Mouse (Mus musculus) liver, embryonic 15.5 days (tissue): ENCODE measurements around the gene Ampd2. TPM values are rescaled to one million over a fixed set of nuclear protein-coding genes. Genes with fewer than 3 reads are reported as not detected.

Source experiments
- ATAC-seq: fragments of 200-750 bp; cut with Nextera tagmentation; 2 replicates; pipeline ENCODE4 v1.8.0; 2017; ENCODE audit warnings: moderate number of reproducible peaks, mild to moderate bottlenecking, moderate library complexity; ENCODE audit not compliant: insufficient read depth
- H3K27ac ChIP-seq: fragments of 300-500 bp; sonication (generic); replicated peaks from 2 replicates; pipeline ENCODE4 v1.5.1; 2015; ENCODE audit warnings: mild to moderate bottlenecking, inconsistent platforms
- H3K27me3 ChIP-seq: fragments of 300-500 bp; sonication (generic); 2 replicates; pipeline ENCODE4 v1.6.1; 2015; ENCODE audit warnings: mild to moderate bottlenecking, inconsistent platforms
- H3K36me3 ChIP-seq: fragments of 300-500 bp; sonication (generic); replicated peaks from 2 replicates; pipeline ENCODE4 v1.6.1; 2015; ENCODE audit warnings: moderate library complexity, mild to moderate bottlenecking, inconsistent platforms
- H3K4me1 ChIP-seq: fragments of 300-500 bp; sonication (generic); replicated peaks from 2 replicates; pipeline ENCODE4 v1.6.1; 2015; ENCODE audit warnings: inconsistent platforms
- H3K4me2 ChIP-seq: fragments of 300-500 bp; sonication (generic); 2 replicates; pipeline ENCODE4 v1.6.1; 2015; ENCODE audit warnings: moderate library complexity, mild to moderate bottlenecking, inconsistent platforms
- H3K4me3 ChIP-seq: fragments of 300-500 bp; sonication (generic); replicated peaks from 2 replicates; pipeline ENCODE4 v1.5.1; 2015; ENCODE audit warnings: mild to moderate bottlenecking, inconsistent platforms
- H3K9ac ChIP-seq: fragments of 300-500 bp; sonication (generic); 2 replicates; pipeline ENCODE4 v1.6.1; 2015; ENCODE audit warnings: moderate library complexity, mild to moderate bottlenecking, inconsistent platforms
- H3K9me3 ChIP-seq: fragments of 300-500 bp; sonication (generic); replicated peaks from 2 replicates; pipeline ENCODE4 v1.6.1; 2016; ENCODE audit warnings: inconsistent platforms
- WGBS: fragments of 180-500 bp; shearing (Covaris S2); methylation state at CpG from one replicate; pipeline ENCODE4 v1.1.7; 2015; ENCODE audit warnings: mixed read lengths; ENCODE audit not compliant: insufficient replicate concordance; 5-methylcytosine and 5-hydroxymethylcytosine counted together
- polyA plus RNA-seq: library from polyadenylated mRNA; unstranded; fragments of >200 nt; fragmentation: Nextera tagmentation; extraction: Ambion mirVana; gene quantifications from 2 replicates; pipeline ENCODE4 v1.2.1, GENCODE M21; 2015

The Ampd2 gene
- polyA plus RNA-seq, 1 experiment from 2014 or later, result 63.7 TPM

GRCm38 (mm10) chr3:108117465-108117864 lies 31.0 kb upstream of the Ampd2 start:
- H3K27ac ChIP-seq, result no peak overlapping the region
- WGBS, result 82% methylated on average over 6 of the region's 6 CpGs
- ATAC-seq, result no peak
- peaks cover 93% of the 10 kb centered on the region for H3K36me3 ChIP-seq
- no peak overlapping the region for H3K4me2 ChIP-seq
- H3K9ac ChIP-seq, result no peak overlapping the region
- H3K27me3 ChIP-seq, result no peaks in the 10 kb centered on the region
- no peaks in the 10 kb centered on the region for H3K9me3 ChIP-seq
- 0 out of 2 replicates have a peak, but pooled peaks cover 11% of the 10 kb centered on the region for H3K4me1 ChIP-seq
- H3K4me3 ChIP-seq, result no peak overlapping the region

DNA sequence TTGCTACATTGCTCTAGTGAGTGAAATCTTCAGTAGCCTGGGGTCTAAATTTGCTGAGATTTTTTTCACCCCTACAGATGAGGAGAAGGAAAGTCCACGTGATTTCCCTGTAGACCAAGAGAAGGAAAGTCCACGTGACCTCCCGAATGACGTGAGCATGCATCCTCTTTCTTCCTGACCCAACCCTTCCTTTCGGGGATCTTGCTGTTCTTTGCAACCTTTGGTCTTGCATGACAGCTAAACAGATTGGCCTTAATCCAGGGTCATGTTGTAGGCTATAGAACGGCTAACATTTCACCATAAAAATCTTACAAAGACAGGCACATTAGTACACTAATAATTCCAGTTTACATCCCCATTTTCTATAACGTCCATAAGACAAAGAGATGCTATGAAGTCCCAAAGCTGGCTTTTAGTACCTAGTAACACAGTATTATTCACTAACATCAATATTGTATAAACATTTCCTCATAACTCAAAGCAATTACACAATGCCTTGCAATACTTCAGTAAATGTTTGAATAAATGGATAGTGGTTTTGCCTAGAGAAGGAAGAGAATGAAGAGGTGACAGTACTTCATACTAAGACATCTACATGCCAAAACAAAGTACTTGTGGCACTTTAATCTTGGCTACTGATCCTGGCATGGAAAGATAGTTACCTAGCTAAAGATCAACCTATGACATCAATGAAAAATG lies 27.3 kb upstream of the Ampd2 start:
- Histone ChIP-seq H3K27me3 (no peaks in the 10 kb centered on the region), H3K36me3 (peaks cover 94% of the 10 kb centered on the region), H3K4me2 (no peak overlapping the region), H3K4me1 (peaks cover 7% of the 10 kb centered on the region; the same call in 1 of the 2 replicates), H3K9ac (no peak overlapping the region), H3K9me3 (no peaks in the 10 kb centered on the region), H3K27ac (no peak overlapping the region), H3K4me3 (no peak overlapping the region)
- 80% methylated on average over 7 of the region's 7 CpGs for WGBS
- ATAC-seq, result no peak

DNA sequence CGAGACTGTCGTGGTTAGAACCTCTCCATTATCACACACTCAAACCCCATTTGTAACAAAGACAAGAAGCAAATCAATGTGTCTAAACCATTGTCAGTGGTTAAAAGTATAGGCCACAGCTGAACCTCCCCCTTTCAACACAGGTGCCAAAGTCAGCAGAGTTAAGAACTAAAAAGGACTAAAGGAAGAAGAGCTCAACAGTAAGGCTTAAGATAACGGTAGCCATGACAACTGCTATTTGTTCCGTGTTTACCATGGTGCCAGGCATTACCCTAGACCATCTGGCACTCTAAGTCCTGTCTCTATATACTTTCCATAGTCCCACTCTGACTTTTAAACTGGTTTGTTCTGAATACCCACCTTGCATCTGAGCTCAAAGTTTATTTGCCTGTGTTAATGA lies 26.2 kb upstream of the Ampd2 start:
- peaks cover 94% of the 10 kb centered on the region for H3K36me3 ChIP-seq
- ATAC-seq, result no peak
- 66% methylated on average over 4 of the region's 4 CpGs for WGBS

GRCm38 (mm10) chr3:108112246-108112645 lies 25.8 kb upstream of the Ampd2 start:
- H3K36me3 ChIP-seq, result peaks cover 92% of the 10 kb centered on the region
- WGBS, result 58% methylated on average over 7 of the region's 7 CpGs
- H3K4me1 ChIP-seq, result peaks cover 7% of the 10 kb centered on the region; the same call in 1 of the 2 replicates
- H3K9ac ChIP-seq, result no peak overlapping the region
- no peak overlapping the region; the same call in 1 of the 2 replicates for H3K27ac ChIP-seq
- H3K4me2 ChIP-seq, result no peak overlapping the region
- H3K9me3 ChIP-seq, result no peaks in the 10 kb centered on the region
- H3K4me3 ChIP-seq, result no peak overlapping the region
- H3K27me3 ChIP-seq, result no peaks in the 10 kb centered on the region
- no peak for ATAC-seq

More for the DNA sequence above, 26.2 kb upstream of the Ampd2 start:
- Histone ChIP-seq H3K4me3 (no peak overlapping the region), H3K4me1 (peaks cover 7% of the 10 kb centered on the region; the same call in 1 of the 2 replicates), H3K9ac (no peak overlapping the region), H3K4me2 (no peak overlapping the region), H3K27ac (no peak overlapping the region), H3K27me3 (no peaks in the 10 kb centered on the region), H3K9me3 (no peaks in the 10 kb centered on the region)

DNA sequence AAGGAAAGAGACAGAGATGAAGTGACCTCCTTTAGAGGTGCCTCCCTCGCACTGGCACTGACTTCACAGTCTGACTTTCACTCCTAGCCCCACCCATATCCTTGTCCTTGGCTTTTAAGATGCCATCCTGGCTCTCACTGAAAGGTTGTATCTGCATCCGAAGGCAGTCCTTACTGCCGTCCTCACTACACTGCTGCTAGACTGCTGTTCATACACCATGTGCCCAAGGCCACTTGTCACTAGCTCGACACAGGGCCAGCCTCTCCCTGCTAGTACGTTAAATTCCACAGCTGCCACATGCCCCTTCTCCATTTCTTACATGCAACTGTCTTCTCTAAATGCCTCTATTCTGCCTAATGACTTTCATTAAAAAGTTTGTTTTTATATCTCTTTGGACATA lies 24.9 kb upstream of the Ampd2 start:
- Histone ChIP-seq H3K4me2 (no peak overlapping the region), H3K4me3 (no peak overlapping the region), H3K36me3 (peaks cover 92% of the 10 kb centered on the region), H3K4me1 (peaks cover 14% of the 10 kb centered on the region; the same call in 1 of the 2 replicates), H3K27ac (no peak overlapping the region), H3K27me3 (no peaks in the 10 kb centered on the region), H3K9ac (no peak overlapping the region), H3K9me3 (no peaks in the 10 kb centered on the region)
- 87% methylated on average over 5 of the region's 5 CpGs for WGBS
- no peak for ATAC-seq

GRCm38 (mm10) chr3:108105281-108105680 lies 18.8 kb upstream of the Ampd2 start:
- 25% methylated on average over 3 of the region's 3 CpGs for WGBS
- H3K27ac ChIP-seq, result peak overlapping the region; percentile 55
- peak; percentile 85 for ATAC-seq
- H3K9me3 ChIP-seq, result no peaks in the 10 kb centered on the region
- no peaks in the 10 kb centered on the region for H3K27me3 ChIP-seq
- H3K36me3 ChIP-seq, result peaks cover 63% of the 10 kb centered on the region
- 0 out of 2 replicates have a peak overlapping the region, but pooled peaks have one; percentile 3 for H3K9ac ChIP-seq
- H3K4me1 ChIP-seq, result peaks cover 47% of the 10 kb centered on the region
- H3K4me3 ChIP-seq, result no peak overlapping the region
- peak overlapping the region; percentile 7; the same call in 1 of the 2 replicates for H3K4me2 ChIP-seq

DNA sequence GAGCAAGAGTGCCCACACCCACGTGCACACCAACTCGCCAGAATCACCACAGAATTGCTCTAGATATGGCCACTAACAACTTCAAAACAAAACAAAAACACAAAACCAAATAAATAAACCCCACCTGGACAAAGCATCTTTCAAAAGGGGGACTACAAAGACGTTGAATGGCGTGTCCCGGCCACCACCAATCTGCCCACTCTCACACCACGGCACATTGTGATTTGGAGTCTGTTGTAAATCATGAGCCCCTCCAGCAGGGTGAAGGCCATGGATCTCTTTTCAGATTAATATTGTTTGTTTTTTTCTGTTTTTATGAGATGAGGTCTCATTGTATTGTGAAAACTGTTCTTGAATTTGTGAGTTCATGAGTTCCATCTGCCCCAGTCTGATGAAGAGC lies 15.6 kb upstream of the Ampd2 start:
- H3K9ac ChIP-seq, result no peak overlapping the region
- no peak overlapping the region for H3K4me3 ChIP-seq
- peaks cover 79% of the 10 kb centered on the region for H3K4me1 ChIP-seq
- no peak overlapping the region for H3K4me2 ChIP-seq
- no peak for ATAC-seq
- no peaks in the 10 kb centered on the region for H3K27me3 ChIP-seq
- peaks cover 34% of the 10 kb centered on the region for H3K36me3 ChIP-seq
- H3K27ac ChIP-seq, result 0 out of 2 replicates have a peak overlapping the region, but pooled peaks have one; percentile 6
- 87% methylated on average over 6 of the region's 6 CpGs for WGBS
- H3K9me3 ChIP-seq, result no peaks in the 10 kb centered on the region

DNA sequence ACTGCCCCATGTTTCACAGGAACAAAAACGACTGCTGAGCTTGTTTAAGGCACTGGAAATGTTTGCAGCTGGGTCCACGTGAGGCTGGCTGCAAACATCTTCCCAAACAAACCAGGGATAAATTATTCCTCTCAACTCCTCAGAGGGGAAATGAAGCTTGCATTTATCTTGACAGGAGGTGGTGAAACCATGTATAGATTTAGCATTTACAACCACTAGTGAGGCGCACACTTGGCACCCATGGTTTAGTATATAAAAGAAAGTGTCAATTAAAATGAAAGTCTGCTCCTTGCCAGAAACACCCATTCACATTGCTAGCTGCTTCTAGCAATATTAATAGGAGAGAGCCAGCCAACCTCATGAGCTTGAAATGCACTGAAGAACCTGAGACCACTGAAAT lies 15.1 kb upstream of the Ampd2 start:
- WGBS, result 56% methylated on average over 3 of the region's 3 CpGs
- Histone ChIP-seq H3K27ac (no peak overlapping the region; the same call in 1 of the 2 replicates), H3K4me1 (peaks cover 80% of the 10 kb centered on the region)

GRCm38 (mm10) chr3:108098316-108098715 lies 11.9 kb upstream of the Ampd2 start:
- Histone ChIP-seq H3K36me3 (peaks cover 5% of the 10 kb centered on the region; the same call in 1 of the 2 replicates), H3K27me3 (no peaks in the 10 kb centered on the region), H3K27ac (peak overlapping the region; percentile 98), H3K4me3 (peak overlapping the region; percentile 34), H3K4me1 (peaks cover 85% of the 10 kb centered on the region), H3K4me2 (peak overlapping the region; percentile 65), H3K9me3 (no peaks in the 10 kb centered on the region), H3K9ac (peak overlapping the region; percentile 41)
- WGBS, result 27% methylated on average over 6 of the region's 6 CpGs
- ATAC-seq, result peak; percentile 66

More for the DNA sequence above, 15.1 kb upstream of the Ampd2 start:
- H3K4me3 ChIP-seq, result no peak overlapping the region
- no peak overlapping the region for H3K9ac ChIP-seq
- H3K4me2 ChIP-seq, result no peak overlapping the region
- H3K36me3 ChIP-seq, result peaks cover 29% of the 10 kb centered on the region
- ATAC-seq, result no peak
- no peaks in the 10 kb centered on the region for H3K9me3 ChIP-seq
- H3K27me3 ChIP-seq, result no peaks in the 10 kb centered on the region

- ATAC-seq, result no peak
- H3K4me1 ChIP-seq, result peaks cover 92% of the 10 kb centered on the region
- H3K27me3 ChIP-seq, result no peaks in the 10 kb centered on the region
- 68% methylated on average over 8 of the region's 8 CpGs for WGBS
- H3K36me3 ChIP-seq, result peaks cover 5% of the 10 kb centered on the region; the same call in 1 of the 2 replicates
- H3K4me2 ChIP-seq, result peak overlapping the region; percentile 65
- H3K4me3 ChIP-seq, result peak overlapping the region; percentile 34
- H3K9ac ChIP-seq, result peak overlapping the region; percentile 41
- H3K9me3 ChIP-seq, result no peaks in the 10 kb centered on the region
- H3K27ac ChIP-seq, result peak overlapping the region; percentile 98
Measured at GRCm38 (mm10) chr3:108097656-108098055, 11.2 kb upstream of the Ampd2 start.

- peak overlapping the region; percentile 65 for H3K4me2 ChIP-seq
- H3K4me1 ChIP-seq, result peaks cover 89% of the 10 kb centered on the region
- H3K27ac ChIP-seq, result peak overlapping the region; percentile 98
- 18% methylated on average over 10 of the region's 10 CpGs for WGBS
- no peaks in the 10 kb centered on the region for H3K9me3 ChIP-seq
- peak overlapping the region; percentile 30 for H3K4me3 ChIP-seq
- H3K27me3 ChIP-seq, result no peaks in the 10 kb centered on the region
- H3K36me3 ChIP-seq, result no peaks in the 10 kb centered on the region
- ATAC-seq, result peak; percentile 90
- peak overlapping the region; percentile 62 for H3K9ac ChIP-seq
Measured at GRCm38 (mm10) chr3:108096726-108097125, 10.3 kb upstream of the Ampd2 start.
